Mouse (Mus musculus) effector memory CD4-positive, alpha-beta T cell, adult 7 months (primary cell): ENCODE data around the gene Asic2. TPM values are rescaled to one million over a fixed set of nuclear protein-coding genes. Genes with fewer than 3 reads are reported as not detected.

ENCODE experiments used
- polyA plus RNA-seq: library from polyadenylated mRNA; unstranded; fragments of 100-300 nt; shearing (Covaris generic); gene quantifications from one replicate; pipeline ENCODE4 v1.2.1, GENCODE M21; 2017

Gene Asic2
- polyA plus RNA-seq, result 0.21 TPM

GRCm38 (mm10) chr11:81968401-81968881 lies at the start of gene Asic2:
Gene Asic2 (minus strand): TSS chr11:81968457.

DNA sequence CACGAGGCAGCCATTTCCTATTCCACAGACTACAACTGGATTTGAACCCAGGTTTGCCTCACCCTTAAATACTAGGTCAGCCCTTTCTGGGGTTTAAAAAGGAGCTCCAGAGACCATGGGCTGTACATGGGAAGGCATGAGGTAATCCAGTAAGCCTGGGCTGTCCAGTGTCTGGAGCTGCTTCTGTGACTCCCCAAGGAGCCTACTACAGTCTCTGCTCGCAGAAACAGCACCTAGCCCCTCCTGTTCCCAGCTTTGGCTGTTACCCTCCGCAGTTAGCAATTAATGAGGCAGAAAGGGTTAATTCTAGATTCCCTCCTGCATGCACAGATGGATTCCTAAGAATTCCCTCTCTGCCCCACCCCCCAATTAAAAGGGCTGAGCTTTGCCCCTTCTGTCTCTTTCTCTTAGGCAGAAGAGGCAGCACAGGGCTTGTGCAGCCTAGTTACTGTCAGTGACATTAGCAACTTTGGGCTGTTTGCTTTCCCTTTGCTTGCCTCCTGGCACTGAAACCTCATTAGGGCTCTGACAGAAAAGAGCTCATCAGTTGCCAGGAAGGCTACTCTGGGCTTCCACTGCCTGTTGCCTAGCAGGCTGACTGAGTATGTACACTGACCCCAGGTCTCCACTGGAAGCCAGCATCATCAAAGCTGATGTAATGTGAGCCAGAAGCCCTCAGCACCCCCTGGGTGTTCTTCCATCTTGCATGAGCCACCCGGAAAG lies 107.8 kb downstream of the Asic2 start, which contains the start of gene 5530401A14Rik:
Gene 5530401A14Rik, plus strand, starts transcription at position 424 of the 723 bp plus-strand sequence.

DNA sequence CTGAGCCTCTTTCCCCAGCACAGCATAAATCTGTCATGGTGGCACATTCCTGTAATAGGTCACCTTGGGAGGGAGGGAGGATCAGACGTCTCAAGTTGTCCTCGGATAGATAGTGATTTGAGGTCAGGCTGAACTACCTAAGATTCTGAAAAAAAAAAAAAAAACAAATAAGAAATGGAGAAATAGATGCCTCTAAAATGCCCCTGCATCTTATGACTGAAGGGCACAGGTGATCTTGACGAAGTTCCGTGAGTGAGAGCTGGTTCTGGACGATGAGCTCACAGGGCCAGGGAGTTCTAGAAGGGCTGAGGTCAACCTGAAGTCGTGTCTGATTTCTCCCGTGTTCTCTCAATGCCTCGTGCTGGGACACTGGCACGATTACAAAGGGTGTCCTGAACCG lies 1110.2 kb downstream of the Asic2 start, which contains the start of gene Spaca3:
Gene Spaca3, plus strand, starts transcription at position 301 of the 400 bp plus-strand sequence.

Other genes starting within 250 kb of the Asic2 start
- gene 5530401A14Rik, start 107.8 kb downstream of the Asic2 start, polyA plus RNA-seq, result 0.24 TPM
- not detected for gene Ccl2, start 67.1 kb upstream of the Asic2 start, polyA plus RNA-seq
- gene Gm17268, start 70.1 kb upstream of the Asic2 start, polyA plus RNA-seq, result not detected
- gene Ccl7, start 77.3 kb upstream of the Asic2 start, polyA plus RNA-seq, result not detected
- gene Ccl11, start 89.4 kb upstream of the Asic2 start, polyA plus RNA-seq, result not detected
- gene Ccl12, start 133.4 kb upstream of the Asic2 start, polyA plus RNA-seq, result not detected
- gene Ccl8, start 146.7 kb upstream of the Asic2 start, polyA plus RNA-seq, result not detected